Mouse (Mus musculus): ENCODE data around the gene Gal3st3. TPM values are rescaled to one million over a fixed set of nuclear protein-coding genes. Genes with fewer than 3 reads are reported as not detected.
"Not testable (repeated sequence)": the region's sequence is repeated elsewhere in the genome, so short reads cannot be mapped to it uniquely, and the experiment has no call there.

Gene Gal3st3
- polyA plus RNA-seq, 1 experiment: 0.82 TPM

GRCm38 (mm10) chr19:5327970-5328369 is 29.8 kb downstream of the Gal3st3 start:
- Histone ChIP-seq H3K27ac (ENCODE audit: control insufficient read depth, insufficient read depth, low read depth, low read length, poor library complexity) (no peak overlapping the region), H3K4me3 (replicated peaks; ENCODE audit: control insufficient read depth, low read depth, low read length) (no peak overlapping the region), H3K4me1 (ENCODE audit: control insufficient read depth, insufficient read depth, low read length) (peaks cover 1% of the 10 kb centered on the region; the same call in 1 of the 2 replicates)
- 81% methylated on average over 19 of the region's 19 CpGs for WGBS
- no peak for TF ChIP-seq POLR2A (IDR thresholded peaks at IDR 0.05; ENCODE audit: borderline replicate concordance, control insufficient read depth, low read depth, low read length)
- TF ChIP-seq CTCF (IDR thresholded peaks at IDR 0.05; ENCODE audit: control insufficient read depth, insufficient read depth, low read length): no peak

- Histone ChIP-seq H3K4me3 (replicated peaks; ENCODE audit: control insufficient read depth, low read depth, low read length) (no peak overlapping the region), H3K4me1 (ENCODE audit: control insufficient read depth, insufficient read depth, low read length) (no peaks in the 10 kb centered on the region), H3K27ac (ENCODE audit: control insufficient read depth, insufficient read depth, low read depth, low read length, poor library complexity) (no peak overlapping the region)
- TF ChIP-seq CTCF (IDR thresholded peaks at IDR 0.05; ENCODE audit: control insufficient read depth, insufficient read depth, low read length) (no peak), POLR2A (IDR thresholded peaks at IDR 0.05; ENCODE audit: borderline replicate concordance, control insufficient read depth, low read depth, low read length) (no peak)
- WGBS: 82% methylated on average over 5 of the region's 5 CpGs
Measured at GRCm38 (mm10) chr19:5334741-5335140, 36.6 kb downstream of the Gal3st3 start.

GRCm38 (mm10) chr19:5335441-5335840 is 37.3 kb downstream of the Gal3st3 start, which contains the start of gene Catsper1:
Gene Catsper1 (plus strand): TSS chr19:5335741.
- no peak for TF ChIP-seq CTCF (IDR thresholded peaks at IDR 0.05; ENCODE audit: control insufficient read depth, insufficient read depth, low read length)
- TF ChIP-seq POLR2A (IDR thresholded peaks at IDR 0.05; ENCODE audit: borderline replicate concordance, control insufficient read depth, low read depth, low read length): no peak
- Histone ChIP-seq H3K4me1 (ENCODE audit: control insufficient read depth, insufficient read depth, low read length) (no peaks in the 10 kb centered on the region), H3K27ac (ENCODE audit: control insufficient read depth, insufficient read depth, low read depth, low read length, poor library complexity) (no peak within 1 kb of the TSS), H3K4me3 (replicated peaks; ENCODE audit: control insufficient read depth, low read depth, low read length) (no peak within 1 kb of the TSS)
- WGBS: 76% methylated on average over 6 of the region's 6 CpGs

GRCm38 (mm10) chr19:5337975-5338374 is 39.8 kb downstream of the Gal3st3 start:
- Histone ChIP-seq H3K4me1 (ENCODE audit: control insufficient read depth, insufficient read depth, low read length) (no peaks in the 10 kb centered on the region), H3K27ac (ENCODE audit: control insufficient read depth, insufficient read depth, low read depth, low read length, poor library complexity) (no peak overlapping the region), H3K4me3 (replicated peaks; ENCODE audit: control insufficient read depth, low read depth, low read length) (no peak overlapping the region)
- WGBS: 11% methylated on average over 5 of the region's 5 CpGs
- TF ChIP-seq POLR2A (IDR thresholded peaks at IDR 0.05; ENCODE audit: borderline replicate concordance, control insufficient read depth, low read depth, low read length): no peak
- TF ChIP-seq CTCF (IDR thresholded peaks at IDR 0.05; ENCODE audit: control insufficient read depth, insufficient read depth, low read length): peak; percentile 74

- TF ChIP-seq CTCF (IDR thresholded peaks at IDR 0.05; ENCODE audit: control insufficient read depth, insufficient read depth, low read length) (no peak), POLR2A (IDR thresholded peaks at IDR 0.05; ENCODE audit: borderline replicate concordance, control insufficient read depth, low read depth, low read length) (no peak)
- H3K4me1 ChIP-seq (ENCODE audit: control insufficient read depth, insufficient read depth, low read length): no peaks in the 10 kb centered on the region
- no peak overlapping the region for H3K27ac ChIP-seq (ENCODE audit: control insufficient read depth, insufficient read depth, low read depth, low read length, poor library complexity)
- H3K4me3 ChIP-seq (replicated peaks; ENCODE audit: control insufficient read depth, low read depth, low read length): no peak overlapping the region
- WGBS: 82% methylated on average over 7 of the region's 7 CpGs
Measured at GRCm38 (mm10) chr19:5341360-5341759, 43.2 kb downstream of the Gal3st3 start.

GRCm38 (mm10) chr19:5345297-5346131 is 47.4 kb downstream of the Gal3st3 start:
- WGBS: 74% methylated on average over 6 of the region's 6 CpGs
- Histone ChIP-seq H3K4me3 (replicated peaks; ENCODE audit: control insufficient read depth, low read depth, low read length) (no peak overlapping the region), H3K4me1 (ENCODE audit: control insufficient read depth, insufficient read depth, low read length) (no peaks in the 10 kb centered on the region), H3K27ac (ENCODE audit: control insufficient read depth, insufficient read depth, low read depth, low read length, poor library complexity) (no peak overlapping the region)
- TF ChIP-seq CTCF (IDR thresholded peaks at IDR 0.05; ENCODE audit: control insufficient read depth, insufficient read depth, low read length) (no peak), POLR2A (IDR thresholded peaks at IDR 0.05; ENCODE audit: borderline replicate concordance, control insufficient read depth, low read depth, low read length) (no peak)

- TF ChIP-seq CTCF (IDR thresholded peaks at IDR 0.05; ENCODE audit: control insufficient read depth, insufficient read depth, low read length) (no peak), POLR2A (IDR thresholded peaks at IDR 0.05; ENCODE audit: borderline replicate concordance, control insufficient read depth, low read depth, low read length) (no peak)
- WGBS: 77% methylated on average over 6 of the region's 6 CpGs
- no peak overlapping the region for H3K4me3 ChIP-seq (replicated peaks; ENCODE audit: control insufficient read depth, low read depth, low read length)
- no peaks in the 10 kb centered on the region for H3K4me1 ChIP-seq (ENCODE audit: control insufficient read depth, insufficient read depth, low read length)
- no peak overlapping the region for H3K27ac ChIP-seq (ENCODE audit: control insufficient read depth, insufficient read depth, low read depth, low read length, poor library complexity)
Measured at GRCm38 (mm10) chr19:5348064-5348463, 49.9 kb downstream of the Gal3st3 start.

GRCm38 (mm10) chr19:5348526-5349501 is 50.7 kb downstream of the Gal3st3 start:
- H3K27ac ChIP-seq (ENCODE audit: control insufficient read depth, insufficient read depth, low read depth, low read length, poor library complexity): no peak overlapping the region
- H3K4me1 ChIP-seq (ENCODE audit: control insufficient read depth, insufficient read depth, low read length): no peaks in the 10 kb centered on the region
- peak overlapping the region; percentile 13 for H3K4me3 ChIP-seq (replicated peaks; ENCODE audit: control insufficient read depth, low read depth, low read length)
- no peak for TF ChIP-seq POLR2A (IDR thresholded peaks at IDR 0.05; ENCODE audit: borderline replicate concordance, control insufficient read depth, low read depth, low read length)
- TF ChIP-seq CTCF (IDR thresholded peaks at IDR 0.05; ENCODE audit: control insufficient read depth, insufficient read depth, low read length): 0 out of 2 replicates have a peak, but pooled peaks have one; percentile 20
- 4% methylated on average over 34 of the region's 34 CpGs for WGBS

- not testable (repeated sequence) for H3K4me1 ChIP-seq (ENCODE audit: control insufficient read depth, insufficient read depth, low read length); H3K27ac ChIP-seq (ENCODE audit: control insufficient read depth, insufficient read depth, low read depth, low read length, poor library complexity)
- peak within 1 kb of the TSS; percentile 13 for H3K4me3 ChIP-seq (replicated peaks; ENCODE audit: control insufficient read depth, low read depth, low read length)
- 65% methylated on average over 6 of the region's 6 CpGs for WGBS
Measured at GRCm38 (mm10) chr19:5349502-5349873, 51.4 kb downstream of the Gal3st3 start, which contains the start of gene Cst6. Gene Cst6 (minus strand): TSS chr19:5349574.
